Mouse (Mus musculus) forebrain, embryonic 11.5 days (tissue): Measurements from ENCODE around the gene Il18. TPM values are rescaled to one million over a fixed set of nuclear protein-coding genes. Genes with fewer than 3 reads are reported as not detected.

Experiments used
- ATAC-seq: fragments of 200-750 bp; cut with Nextera tagmentation; replicated peaks from 2 replicates; pipeline ENCODE4 v1.8.0; 2017; ENCODE audit warnings: moderate TSS enrichment; ENCODE audit not compliant: low FRiP score
- DNase-seq: peaks from one replicate; pipeline ENCODE4 v3.0.0-alpha.2; 2017; ENCODE audit warnings: low spot score
- H3K27ac ChIP-seq: fragments of 300-500 bp; sonication (generic); 2 replicates; pipeline ENCODE4 v1.5.1; 2014; ENCODE audit warnings: low read depth, low read length
- H3K27me3 ChIP-seq: fragments of 300-500 bp; sonication (generic); 2 replicates; pipeline ENCODE4 v1.6.1; 2014; ENCODE audit warnings: mild to moderate bottlenecking, low read length, mixed read lengths; ENCODE audit not compliant: control insufficient read depth, insufficient read depth
- H3K36me3 ChIP-seq: fragments of 300-500 bp; sonication (generic); 2 replicates; pipeline ENCODE4 v1.6.1; 2014; ENCODE audit warnings: mild to moderate bottlenecking, low read length, moderate library complexity, mixed read lengths; ENCODE audit not compliant: control insufficient read depth, insufficient read depth
- H3K4me1 ChIP-seq: fragments of 300-500 bp; sonication (generic); replicated peaks from 2 replicates; pipeline ENCODE4 v1.6.1; 2014; ENCODE audit warnings: low read length, mixed read lengths; ENCODE audit not compliant: control insufficient read depth, insufficient read depth
- H3K4me2 ChIP-seq: fragments of 300-500 bp; sonication (generic); 2 replicates; pipeline ENCODE4 v1.6.1; 2014; ENCODE audit warnings: low read depth, mild to moderate bottlenecking, low read length, moderate library complexity, mixed read lengths; ENCODE audit not compliant: severe bottlenecking
- H3K4me3 ChIP-seq: fragments of 300-500 bp; sonication (generic); 2 replicates; pipeline ENCODE4 v1.5.1; 2014; ENCODE audit warnings: low read depth, low read length
- H3K9ac ChIP-seq: fragments of 300-500 bp; sonication (generic); 2 replicates; pipeline ENCODE4 v1.6.1; 2014; ENCODE audit warnings: low read length
- H3K9me3 ChIP-seq: fragments of 300-500 bp; sonication (generic); 2 replicates; pipeline ENCODE4 v1.6.1; 2016; ENCODE audit warnings: low read length, mixed read lengths; ENCODE audit not compliant: control insufficient read depth
- WGBS: fragments of 180-500 bp; shearing (Covaris S2); extraction: QIAGEN DNeasy Blood & Tissue Kit; methylation state at CpG from one replicate; pipeline ENCODE4 v1.1.7; 2014; 5-methylcytosine and 5-hydroxymethylcytosine counted together
- polyA plus RNA-seq: library from polyadenylated mRNA; unstranded; fragments of >200 nt; fragmentation: Nextera tagmentation; extraction: Ambion mirVana; gene quantifications from 2 replicates; pipeline ENCODE4 v1.2.1, GENCODE M21; 2014

Gene Il18
- polyA plus RNA-seq, 1 experiment from 2014 or later: 10.3 TPM

DNA sequence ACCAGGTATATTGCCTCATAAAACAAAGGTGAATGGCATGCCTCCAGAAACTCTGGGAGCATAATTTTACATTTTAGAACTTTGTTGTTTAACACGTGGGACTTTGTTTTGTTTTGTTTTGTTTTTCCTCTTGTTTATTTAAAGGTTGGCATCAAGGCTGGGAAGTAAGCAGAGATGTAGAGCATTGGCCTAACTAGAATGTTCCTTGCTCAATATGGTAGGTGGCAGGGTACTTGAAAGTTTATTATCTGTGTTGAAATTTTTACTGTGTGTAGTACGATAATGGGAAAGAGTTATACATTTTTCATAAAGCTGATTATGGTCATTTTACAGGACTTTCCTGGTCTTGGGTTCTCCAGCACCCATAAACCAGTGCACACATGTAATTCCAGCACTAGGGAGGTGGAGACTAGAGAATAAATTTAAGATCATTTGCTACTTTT, 7.3 kb downstream of the Il18 start:
- no peaks in the 10 kb centered on the region for H3K9me3 ChIP-seq
- H3K4me2 ChIP-seq: no peak overlapping the region
- DNase-seq: no peak
- H3K36me3 ChIP-seq: no peaks in the 10 kb centered on the region
- H3K4me3 ChIP-seq: no peak overlapping the region
- no peak for ATAC-seq
- no peak overlapping the region for H3K9ac ChIP-seq
- no peaks in the 10 kb centered on the region for H3K27me3 ChIP-seq
- H3K4me1 ChIP-seq: no peaks in the 10 kb centered on the region
- WGBS: 84% methylated on average over 2 of the region's 2 CpGs
- no peak overlapping the region for H3K27ac ChIP-seq

- Histone ChIP-seq H3K4me3 (no peak overlapping the region), H3K9me3 (no peaks in the 10 kb centered on the region), H3K4me2 (no peak overlapping the region), H3K9ac (no peak overlapping the region), H3K27ac (no peak overlapping the region), H3K4me1 (no peaks in the 10 kb centered on the region), H3K36me3 (no peaks in the 10 kb centered on the region), H3K27me3 (no peaks in the 10 kb centered on the region)
- 80% methylated on average over 7 of the region's 7 CpGs for WGBS
- DNase-seq: no peak
- ATAC-seq: no peak
Observed at GRCm38 (mm10) chr9:50565173-50565572, 10.5 kb downstream of the Il18 start.

GRCm38 (mm10) chr9:50565940-50566339, 11.3 kb downstream of the Il18 start:
- Histone ChIP-seq H3K4me3 (no peak overlapping the region), H3K9ac (no peak overlapping the region), H3K9me3 (no peaks in the 10 kb centered on the region), H3K27me3 (no peaks in the 10 kb centered on the region), H3K27ac (no peak overlapping the region), H3K4me2 (no peak overlapping the region), H3K4me1 (no peaks in the 10 kb centered on the region), H3K36me3 (no peaks in the 10 kb centered on the region)
- no peak for DNase-seq
- 83% methylated on average over 4 of the region's 4 CpGs for WGBS
- no peak for ATAC-seq

GRCm38 (mm10) chr9:50567372-50567771, 12.7 kb downstream of the Il18 start:
- Histone ChIP-seq H3K4me3 (no peak overlapping the region), H3K4me1 (no peaks in the 10 kb centered on the region), H3K4me2 (no peak overlapping the region), H3K27ac (no peak overlapping the region), H3K36me3 (no peaks in the 10 kb centered on the region), H3K9me3 (no peaks in the 10 kb centered on the region), H3K27me3 (no peaks in the 10 kb centered on the region), H3K9ac (no peak overlapping the region)
- DNase-seq (no peak), ATAC-seq (no peak)
- WGBS: 90% methylated on average over 4 of the region's 4 CpGs

DNA sequence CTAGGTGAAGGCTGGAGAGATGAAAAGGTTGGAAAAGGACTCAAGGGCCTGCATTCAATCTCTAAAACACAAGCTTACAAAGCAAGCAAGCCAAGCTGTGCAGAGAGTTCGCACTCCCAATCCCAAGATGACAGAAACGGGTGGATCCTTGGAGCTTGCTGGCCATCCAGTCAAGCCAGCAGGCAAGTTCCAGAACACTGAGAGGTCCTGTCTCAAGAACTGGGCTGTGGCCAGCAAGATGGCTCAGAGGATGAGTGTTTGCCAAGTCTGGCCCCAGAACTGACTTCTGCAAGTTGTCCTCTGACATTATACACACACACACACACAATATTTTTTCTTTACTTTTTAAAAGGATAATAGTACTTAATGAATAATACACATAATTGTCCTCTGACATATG, 13.3 kb downstream of the Il18 start:
- ATAC-seq: no peak
- Histone ChIP-seq H3K9ac (no peak overlapping the region), H3K27me3 (no peaks in the 10 kb centered on the region), H3K4me2 (no peak overlapping the region), H3K36me3 (no peaks in the 10 kb centered on the region), H3K9me3 (no peaks in the 10 kb centered on the region), H3K27ac (no peak overlapping the region), H3K4me3 (no peak overlapping the region), H3K4me1 (no peaks in the 10 kb centered on the region)
- no peak for DNase-seq
- WGBS: 85% methylated on average over 2 of the region's 2 CpGs

- no peak for ATAC-seq
Observed at GRCm38 (mm10) chr9:50569599-50570525, 15.2 kb downstream of the Il18 start.

GRCm38 (mm10) chr9:50580370-50580769, 25.7 kb downstream of the Il18 start:
- no peaks in the 10 kb centered on the region for H3K27me3 ChIP-seq
- no peaks in the 10 kb centered on the region for H3K36me3 ChIP-seq
- no peak overlapping the region for H3K27ac ChIP-seq
- H3K4me3 ChIP-seq: no peak overlapping the region
- no peak for ATAC-seq
- 21% methylated on average over 4 of the region's 4 CpGs for WGBS
- no peaks in the 10 kb centered on the region for H3K4me1 ChIP-seq
- H3K4me2 ChIP-seq: no peak overlapping the region
- DNase-seq: no peak
- H3K9ac ChIP-seq: no peak overlapping the region
- H3K9me3 ChIP-seq: no peaks in the 10 kb centered on the region

More at GRCm38 (mm10) chr9:50569599-50570525, 15.2 kb downstream of the Il18 start:
- no peaks in the 10 kb centered on the region for H3K4me1 ChIP-seq
- H3K27ac ChIP-seq: no peak overlapping the region
- no peak overlapping the region for H3K4me2 ChIP-seq
- H3K4me3 ChIP-seq: no peak overlapping the region
- no peak for DNase-seq
- no peaks in the 10 kb centered on the region for H3K36me3 ChIP-seq
- H3K9ac ChIP-seq: no peak overlapping the region
- 80% methylated on average over 10 of the region's 10 CpGs for WGBS
- no peaks in the 10 kb centered on the region for H3K9me3 ChIP-seq
- no peaks in the 10 kb centered on the region for H3K27me3 ChIP-seq

DNA sequence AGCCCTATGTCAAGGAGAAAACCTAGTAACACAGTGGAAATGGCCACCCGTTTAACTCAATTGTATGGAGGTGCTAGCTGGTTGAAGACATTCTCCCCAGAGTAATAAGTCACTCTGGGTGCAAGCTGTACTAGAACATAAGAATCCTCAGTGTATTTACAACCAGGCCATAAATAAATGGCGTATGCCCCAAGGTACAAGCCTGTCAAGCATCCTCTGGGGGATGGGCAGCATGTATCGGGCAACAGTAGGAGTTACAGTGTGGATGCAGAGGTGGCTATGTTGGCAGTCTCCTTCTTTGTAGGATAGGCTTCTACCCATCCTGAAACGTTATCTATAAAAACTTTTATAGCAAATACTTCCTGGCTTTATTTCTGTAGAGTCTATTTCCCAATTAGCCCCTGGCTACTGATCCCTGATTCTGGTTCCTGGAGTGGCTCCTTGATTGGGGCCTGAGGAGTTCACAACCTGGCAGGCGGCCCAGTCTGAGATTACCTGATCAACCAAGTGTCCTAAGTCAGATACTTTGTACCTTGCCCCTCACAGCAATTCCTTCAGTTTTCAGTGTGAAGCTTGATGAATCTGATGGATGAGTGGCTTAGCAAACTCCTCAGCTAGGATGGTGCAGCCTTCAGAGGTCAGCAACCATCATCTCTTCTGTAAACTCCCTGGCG, 30.7 kb downstream of the Il18 start:
- Histone ChIP-seq H3K4me3 (no peak overlapping the region), H3K27me3 (no peaks in the 10 kb centered on the region), H3K36me3 (no peaks in the 10 kb centered on the region), H3K9me3 (no peaks in the 10 kb centered on the region), H3K27ac (no peak overlapping the region), H3K4me1 (no peaks in the 10 kb centered on the region), H3K4me2 (no peak overlapping the region), H3K9ac (no peak overlapping the region)
- DNase-seq: no peak
- 86% methylated on average over 6 of the region's 6 CpGs for WGBS
- no peak for ATAC-seq
